Mouse (Mus musculus) MEL (cell line): Measurements from ENCODE around the gene Syt9. TPM values are rescaled to one million over a fixed set of nuclear protein-coding genes. Genes with fewer than 3 reads are reported as not detected.

Experiments used
- DNase-seq: peaks from one replicate; pipeline ENCODE4 v3.0.0; 2011; ENCODE audit warnings: low read depth, low spot score
- H3K27ac ChIP-seq: 2 replicates; pipeline ENCODE4 v1.5.1; 2012; ENCODE audit warnings: low read depth, mild to moderate bottlenecking, control low read depth, low read length, moderate library complexity; ENCODE audit not compliant: control insufficient read depth
- H3K27me3 ChIP-seq, 2 experiments: fragments of 150-350 bp in 1 of 2; sonication (generic) in 1 of 2; 2 replicates each; pipeline ENCODE4 v1.6.1; 2012; ENCODE audit warnings: low read length in 2 of 2, mild to moderate bottlenecking in 2 of 2, improper control_type of control experiment in 1 of 2, moderate library complexity in 1 of 2; ENCODE audit not compliant: insufficient read depth in 2 of 2, control insufficient read depth in 1 of 2
- H3K36me3 ChIP-seq, 2 experiments: 2 replicates each; pipeline ENCODE4 v1.6.1; 2012 to 2014; ENCODE audit warnings: low read length in 2 of 2, improper control_type of control experiment in 1 of 2, inconsistent platforms in 1 of 2, mild to moderate bottlenecking in 1 of 2; ENCODE audit not compliant: insufficient read depth in 2 of 2, control insufficient read depth in 1 of 2
- H3K4me1 ChIP-seq, 2 experiments: fragments of 150-350 bp in 1 of 2; sonication (generic) in 1 of 2; 2 replicates each; pipeline ENCODE4 v1.6.1; 2012; ENCODE audit warnings: low read length in 2 of 2, improper control_type of control experiment in 1 of 2, mild to moderate bottlenecking in 1 of 2; ENCODE audit not compliant: insufficient read depth in 2 of 2, control insufficient read depth in 1 of 2
- H3K4me3 ChIP-seq, 2 experiments: fragments of 150-350 bp in 1 of 2; sonication (generic) in 1 of 2; 2 replicates each; pipeline ENCODE4 v1.5.1; 2012; ENCODE audit warnings: low read depth in 2 of 2, low read length in 2 of 2, mild to moderate bottlenecking in 2 of 2, moderate library complexity in 2 of 2, control low read depth in 1 of 2, improper control_type of control experiment in 1 of 2; ENCODE audit not compliant: control insufficient read depth in 1 of 2, insufficient read depth in 1 of 2
- H3K79me2 ChIP-seq: 2 replicates; pipeline ENCODE4 v1.6.1; 2012; ENCODE audit warnings: mild to moderate bottlenecking, low read length, moderate library complexity; ENCODE audit not compliant: control insufficient read depth, poor library complexity, insufficient read depth
- H3K9ac ChIP-seq: 2 replicates; pipeline ENCODE4 v1.6.1; 2012; ENCODE audit warnings: low read depth, mild to moderate bottlenecking, control low read depth, low read length, moderate library complexity; ENCODE audit not compliant: control insufficient read depth, poor library complexity, severe bottlenecking
- H3K9me3 ChIP-seq: fragments of 150-350 bp; sonication (generic); replicated peaks from 2 replicates; pipeline ENCODE4 v1.6.1; 2012; ENCODE audit warnings: mild to moderate bottlenecking, low read length, improper control_type of control experiment, moderate library complexity; ENCODE audit not compliant: insufficient read depth
- BHLHE40 ChIP-seq: IDR thresholded peaks from 2 replicates; pipeline ENCODE4 v1.6.1; 2012; ENCODE audit warnings: low read depth, mild to moderate bottlenecking, inconsistent platforms, low read length, improper control_type of control experiment, borderline replicate concordance
- CHD2 ChIP-seq: IDR thresholded peaks from 2 replicates; pipeline ENCODE4 v1.6.1; 2011; ENCODE audit warnings: low read length, improper control_type of control experiment
- CTCF ChIP-seq, 3 experiments: IDR thresholded peaks in 2 of 3; conservative IDR thresholded peaks in 1 of 3; 2 replicates each; pipeline ENCODE4 v1.5.1; 2011 to 2012; ENCODE audit warnings: low read length in 3 of 3, low read depth in 2 of 3, mild to moderate bottlenecking in 2 of 3, improper control_type of control experiment in 1 of 3, inconsistent platforms in 1 of 3, mixed read lengths in 1 of 3, moderate library complexity in 1 of 3; ENCODE audit not compliant: control insufficient read depth in 1 of 3, insufficient read depth in 1 of 3, poor library complexity in 1 of 3, severe bottlenecking in 1 of 3
- EP300 ChIP-seq, 2 experiments: IDR thresholded peaks; 2 replicates each; pipeline ENCODE4 v1.6.1; 2011; ENCODE audit warnings: improper control_type of control experiment in 2 of 2, low read length in 2 of 2, low read depth in 1 of 2, mild to moderate bottlenecking in 1 of 2
- GABPA ChIP-seq: IDR thresholded peaks from 2 replicates; pipeline ENCODE4 v1.6.1; 2012; ENCODE audit warnings: low read depth, mild to moderate bottlenecking, inconsistent platforms, low read length, improper control_type of control experiment, moderate library complexity
- GATA1 ChIP-seq: IDR thresholded peaks from 2 replicates; pipeline ENCODE4 v1.6.1; 2011; ENCODE audit warnings: low read depth, low read length, improper control_type of control experiment
- MAFK ChIP-seq: IDR thresholded peaks from 2 replicates; pipeline ENCODE4 v1.6.1; 2011; ENCODE audit warnings: low read depth, mild to moderate bottlenecking, low read length, improper control_type of control experiment, borderline replicate concordance
- MEF2A ChIP-seq: IDR thresholded peaks from 2 replicates; pipeline ENCODE4 v1.6.1; 2014; ENCODE audit warnings: low read depth, mild to moderate bottlenecking, inconsistent platforms, low read length, improper control_type of control experiment; ENCODE audit not compliant: poor library complexity, insufficient replicate concordance, severe bottlenecking; ENCODE audit errors: extremely low read depth
- MXI1 ChIP-seq: IDR thresholded peaks from 2 replicates; pipeline ENCODE4 v1.6.1; 2011; ENCODE audit warnings: mild to moderate bottlenecking, low read depth, low read length, improper control_type of control experiment
- MYB ChIP-seq: IDR thresholded peaks from 2 replicates; pipeline ENCODE4 v1.6.1; 2011; ENCODE audit warnings: mild to moderate bottlenecking, low read depth, low read length, improper control_type of control experiment
- POLR2AphosphoS2 ChIP-seq: IDR thresholded peaks from 2 replicates; pipeline ENCODE4 v1.6.1; 2011; ENCODE audit warnings: low read length, improper control_type of control experiment
- RCOR1 ChIP-seq: IDR thresholded peaks from 2 replicates; pipeline ENCODE4 v1.6.1; 2012; ENCODE audit warnings: low read depth, mild to moderate bottlenecking, inconsistent platforms, low read length, improper control_type of control experiment
- SMC3 ChIP-seq: IDR thresholded peaks from 2 replicates; pipeline ENCODE4 v1.6.1; 2011; ENCODE audit warnings: low read depth, low read length, improper control_type of control experiment
- TAL1 ChIP-seq: IDR thresholded peaks from 2 replicates; pipeline ENCODE4 v1.6.1; 2012; ENCODE audit warnings: mild to moderate bottlenecking, inconsistent platforms, low read length, moderate library complexity, mixed read lengths
- TBP ChIP-seq: IDR thresholded peaks from 2 replicates; pipeline ENCODE4 v1.8.0; 2011; ENCODE audit warnings: low read depth, low read length, improper control_type of control experiment
- TCF12 ChIP-seq: IDR thresholded peaks from 2 replicates; pipeline ENCODE4 v1.6.1; 2014; ENCODE audit warnings: low read depth, mild to moderate bottlenecking, inconsistent platforms, low read length, improper control_type of control experiment, moderate library complexity
- UBTF ChIP-seq: IDR thresholded peaks from 2 replicates; pipeline ENCODE4 v1.6.1; 2012; ENCODE audit warnings: low read depth, mild to moderate bottlenecking, inconsistent platforms, low read length, improper control_type of control experiment, moderate library complexity, borderline replicate concordance; ENCODE audit not compliant: insufficient read depth
- USF1 ChIP-seq: IDR thresholded peaks from 2 replicates; pipeline ENCODE4 v1.6.1; 2014; ENCODE audit warnings: low read depth, mild to moderate bottlenecking, inconsistent platforms, low read length, improper control_type of control experiment, moderate library complexity
- USF2 ChIP-seq, 2 experiments: IDR thresholded peaks; 2 replicates each; pipeline ENCODE4 v1.6.1; 2011 to 2012; ENCODE audit warnings: improper control_type of control experiment in 2 of 2, low read length in 2 of 2, borderline replicate concordance in 1 of 2, inconsistent platforms in 1 of 2, low read depth in 1 of 2, mild to moderate bottlenecking in 1 of 2; ENCODE audit not compliant: insufficient read depth in 1 of 2
- ZC3H11A ChIP-seq: IDR thresholded peaks from 2 replicates; pipeline ENCODE4 v1.6.1; 2012; ENCODE audit warnings: low read depth, mild to moderate bottlenecking, inconsistent platforms, low read length, improper control_type of control experiment
- ZMIZ1 ChIP-seq: IDR thresholded peaks from 2 replicates; pipeline ENCODE4 v1.6.1; 2012; ENCODE audit warnings: low read depth, mild to moderate bottlenecking, inconsistent platforms, low read length, improper control_type of control experiment, moderate library complexity
- polyA plus RNA-seq, 2 experiments: library from polyadenylated mRNA; stranded (reverse) in 1 of 2; unstranded in 1 of 2; fragments of >175 nt in 1 of 2; fragments of >200 nt in 1 of 2; gene quantifications; 2 replicates each; pipeline versions ENCODE4 v1.2.1 to v1.2.4; 2012; ENCODE audit warnings: low replicate concordance in 2 of 2, low read depth in 1 of 2; ENCODE audit not compliant: insufficient read length in 2 of 2, insufficient read depth in 1 of 2, missing spikeins in 1 of 2
- total RNA-seq: library from RNA; depleted of rRNA; stranded (reverse); fragments of 300-350 nt; gene quantifications from 2 replicates; pipeline ENCODE4 v1.2.3, GENCODE M21; 2012

Gene Syt9
- total and polyA plus RNA-seq, 3 experiments, result not detected

DNA sequence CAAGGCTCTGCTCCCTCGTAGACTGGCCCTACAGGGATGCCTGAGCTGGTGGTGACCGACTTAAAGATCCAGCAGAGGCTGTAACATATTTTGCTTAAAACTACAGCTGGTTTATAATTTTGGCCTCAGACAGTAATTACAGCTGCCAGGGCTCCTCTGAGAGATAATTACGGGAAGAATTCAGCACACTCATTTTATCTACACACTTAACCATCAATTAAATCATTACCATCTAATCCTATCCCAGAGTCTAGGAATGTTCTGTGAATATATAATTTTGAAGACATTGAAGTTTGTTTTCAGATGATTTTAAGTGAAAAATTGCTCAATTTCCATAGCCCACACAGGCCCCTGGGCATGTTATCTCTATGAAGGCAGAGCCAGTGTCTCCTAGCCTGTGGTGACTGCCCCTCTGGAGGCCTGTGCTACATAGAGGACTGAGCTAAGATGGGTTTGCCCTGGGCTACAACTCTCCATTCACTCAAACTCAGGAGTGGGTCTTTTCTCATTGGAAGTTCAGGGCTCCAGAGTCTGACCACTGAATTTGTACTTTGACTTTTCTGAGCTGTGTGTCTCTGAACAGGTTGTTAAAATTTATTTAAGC is 157.7 kb downstream of the Syt9 start:
- Histone ChIP-seq H3K4me1 (no peaks in the 10 kb centered on the region), H3K27ac (no peak overlapping the region), H3K79me2 (no peaks in the 10 kb centered on the region), H3K4me3 (no peak overlapping the region), H3K36me3 (no peaks in the 10 kb centered on the region), H3K9me3 (no peaks in the 10 kb centered on the region), H3K27me3 (no peaks in the 10 kb centered on the region), H3K9ac (no peak overlapping the region)
- DNase-seq, result no peak
- TF ChIP-seq UBTF (no peak), ZMIZ1 (no peak), CTCF (IDR thresholded peaks at IDR 0.05 in 2 of 3, conservative IDR thresholded peaks at IDR 0.05 in 1 of 3; ENCODE audit: control insufficient read depth in 1 of 3, insufficient read depth in 1 of 3, low read depth in 2 of 3, low read length in 3 of 3, poor library complexity in 1 of 3, severe bottlenecking in 1 of 3) (no peak), TBP (no peak), USF2 (IDR thresholded peaks at IDR 0.05; ENCODE audit: borderline replicate concordance in 1 of 2, insufficient read depth in 1 of 2, low read depth in 1 of 2, low read length in 2 of 2) (no peak), RCOR1 (no peak)

- no peaks in the 10 kb centered on the region for H3K9me3 ChIP-seq
- no peak for DNase-seq
- H3K36me3 ChIP-seq, result no peaks in the 10 kb centered on the region
- H3K4me1 ChIP-seq, result no peaks in the 10 kb centered on the region
- no peaks in the 10 kb centered on the region for H3K27me3 ChIP-seq
- H3K79me2 ChIP-seq, result no peaks in the 10 kb centered on the region
- TF ChIP-seq BHLHE40 (no peak), TCF12 (no peak), EP300 (IDR thresholded peaks at IDR 0.05; ENCODE audit: low read depth in 1 of 2, low read length in 2 of 2) (no peak), GATA1 (no peak), USF2 (IDR thresholded peaks at IDR 0.05; ENCODE audit: borderline replicate concordance in 1 of 2, insufficient read depth in 1 of 2, low read depth in 1 of 2, low read length in 2 of 2) (no peak), TBP (no peak), MAFK (no peak), MYB (no peak), POLR2AphosphoS2 (no peak), CHD2 (no peak), MXI1 (no peak), TAL1 (no peak), ZC3H11A (no peak), SMC3 (no peak), MEF2A (no peak), UBTF (no peak), USF1 (no peak), GABPA (no peak)
- H3K9ac ChIP-seq, result no peak overlapping the region
- H3K27ac ChIP-seq, result no peak overlapping the region
- no peak overlapping the region for H3K4me3 ChIP-seq
Measured at GRCm38 (mm10) chr7:107529364-107529763, 158.8 kb downstream of the Syt9 start.
